Mouse (Mus musculus): ENCODE measurements around the gene Kdm5b.
A peak's percentile ranks its signal among the peaks of the same experiment; 100 is the strongest.

DNA sequence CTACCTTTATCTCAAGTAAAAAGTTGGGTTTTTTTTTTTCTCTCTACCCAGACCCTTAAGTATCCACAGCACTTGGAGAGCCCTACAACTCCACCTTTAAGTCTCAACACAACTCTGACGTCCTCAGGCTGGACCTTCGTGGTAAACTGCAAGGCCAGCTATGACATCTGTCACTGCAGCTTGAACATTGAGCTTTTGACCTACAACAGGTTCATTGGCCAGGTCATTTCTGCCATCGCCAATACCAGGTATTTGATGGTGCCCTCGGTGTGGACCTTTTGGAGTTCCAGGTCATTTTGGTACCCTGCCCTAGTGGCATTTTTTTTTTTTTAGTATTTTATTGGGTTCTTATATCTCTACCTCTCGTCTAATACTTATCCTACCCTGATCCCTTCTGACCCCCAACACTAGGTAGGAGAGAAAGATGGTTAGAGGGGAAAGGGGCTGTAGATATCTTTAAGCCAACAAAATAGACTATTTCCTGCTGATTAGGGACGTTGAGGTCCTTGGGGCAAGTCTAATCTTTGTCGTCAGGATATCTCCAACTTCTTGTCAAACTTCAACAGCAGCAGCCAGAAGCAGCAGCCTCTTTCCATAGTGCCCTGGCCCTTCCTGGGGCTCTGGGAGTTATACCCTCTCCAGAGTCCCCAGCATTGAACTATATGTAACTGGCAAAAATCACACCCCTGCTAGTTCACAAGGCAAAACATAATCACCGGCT lies 39.8 kb upstream of the Kdm5b start:
- TF ChIP-seq CTCF (IDR thresholded peaks at IDR 0.05; ENCODE audit: low read depth) (no peak), EP300 (IDR thresholded peaks at IDR 0.05; ENCODE audit: low read depth) (peak; percentile 40; the same call in 1 of the 2 replicates)

Data from liver, postnatal 0 days (tissue).